Mouse (Mus musculus) cerebellum, adult 2 months (tissue): ENCODE data around the gene Hdac1.

Experiments used
- CTCF ChIP-seq: fragments of 200-500 bp; IDR thresholded peaks from 2 replicates; pipeline ENCODE4 v1.5.1; 2011; ENCODE audit warnings: low read depth, mild to moderate bottlenecking, control low read depth, low read length, moderate library complexity, borderline replicate concordance; ENCODE audit not compliant: insufficient read depth
- POLR2A ChIP-seq: fragments of 200-500 bp; IDR thresholded peaks from 2 replicates; pipeline ENCODE4 v1.6.1; 2011; ENCODE audit warnings: low read length, control low read depth, borderline replicate concordance; ENCODE audit not compliant: insufficient read depth

DNA sequence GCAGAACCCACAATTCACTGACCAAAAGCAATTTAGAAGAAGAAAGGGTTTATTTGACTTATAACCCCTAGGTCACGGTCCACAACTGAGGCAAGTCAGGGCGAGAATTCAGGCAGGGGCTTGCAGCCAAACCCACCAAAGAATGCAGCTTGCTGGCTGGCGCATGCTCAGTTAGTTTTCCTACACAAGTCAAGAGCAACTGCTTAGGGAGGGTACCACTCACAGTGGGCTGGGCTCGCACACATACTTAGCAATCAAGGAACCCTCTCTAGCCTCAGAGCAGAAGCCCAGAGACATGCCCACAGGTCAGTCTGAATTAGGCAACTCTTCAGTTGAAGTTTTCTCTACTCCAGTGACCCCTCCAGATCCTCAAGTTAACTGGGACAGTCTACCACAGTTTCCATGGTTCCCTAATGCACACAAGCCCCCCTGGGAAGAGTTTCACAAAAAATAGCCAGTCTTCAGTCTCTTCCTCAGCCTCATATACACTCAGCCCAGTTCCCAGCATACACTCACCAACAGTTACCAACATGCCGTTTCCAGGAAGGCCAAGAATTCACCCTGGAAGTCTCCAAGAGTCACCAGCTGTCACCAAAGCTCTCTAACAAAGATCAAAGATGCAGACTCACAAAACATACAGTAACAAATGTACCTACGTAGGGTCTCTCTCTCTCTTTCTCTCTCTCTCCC is 31.6 kb downstream of the Hdac1 start:
- no peak for TF ChIP-seq CTCF
- TF ChIP-seq POLR2A: no peak
